Mouse (Mus musculus): ENCODE measurements around the gene Sgms1. TPM values are rescaled to one million over a fixed set of nuclear protein-coding genes. Genes with fewer than 3 reads are reported as not detected.
A peak's percentile ranks its signal among the peaks of the same experiment; 100 is the strongest.

The Sgms1 gene
- total and polyA plus RNA-seq, 2 experiments from 2014 or later: 21.3 to 28.4 TPM

DNA sequence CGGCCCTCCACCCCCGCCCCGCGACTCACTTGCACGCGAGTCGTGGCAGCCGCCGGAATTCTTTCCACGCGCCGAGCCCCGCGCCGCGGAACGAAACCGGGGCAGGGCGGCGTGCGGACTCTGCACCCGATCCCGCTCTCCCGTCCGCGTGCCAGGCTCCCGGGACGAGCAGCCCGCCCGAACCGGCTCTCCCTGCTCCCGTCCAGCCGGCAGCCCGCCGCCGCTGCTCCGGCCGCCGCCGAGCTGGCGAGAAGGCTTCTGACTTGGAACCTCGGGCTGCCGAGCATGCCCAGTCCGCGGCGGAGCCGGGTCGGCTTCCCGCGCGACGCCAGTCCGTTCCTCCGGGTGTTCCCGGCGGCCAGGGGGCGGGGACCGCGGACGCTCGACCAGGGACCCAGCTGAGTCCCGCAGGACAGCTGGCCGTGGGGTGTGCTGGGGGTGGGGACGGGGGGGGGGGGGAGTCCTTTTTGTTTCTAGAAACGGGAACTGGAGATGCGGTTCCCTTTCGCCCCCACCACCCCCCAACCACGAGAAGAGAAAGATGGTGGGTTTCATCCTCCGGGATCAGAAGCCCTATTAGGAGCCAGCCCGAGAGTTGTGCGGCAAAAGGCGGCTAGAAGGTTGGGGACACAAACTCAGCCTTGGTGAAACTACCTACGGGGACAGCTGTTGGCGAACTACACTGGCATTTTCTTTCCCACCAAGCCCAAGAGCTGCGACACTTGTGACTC, 1.2 kb downstream of the Sgms1 start:
- Histone ChIP-seq H3K4me3 (ENCODE audit: low read depth, low read length) (peak overlapping the region; percentile 84), H3K27me3 (ENCODE audit: insufficient read depth, low read length) (no peaks in the 10 kb centered on the region), H3K36me3 (ENCODE audit: insufficient read depth, low read length) (no peaks in the 10 kb centered on the region), H3K4me1 (ENCODE audit: insufficient read depth, low read length) (no peaks in the 10 kb centered on the region; the same call in 1 of the 2 replicates), H3K27ac (ENCODE audit: low read depth, low read length) (peak overlapping the region; percentile 93), H3K4me2 (ENCODE audit: low read depth, low read length, poor library complexity, severe bottlenecking) (peak overlapping the region; percentile 88), H3K9me3 (ENCODE audit: low read length) (no peaks in the 10 kb centered on the region), H3K9ac (replicated peaks; ENCODE audit: low read length, poor library complexity, severe bottlenecking) (peak overlapping the region; percentile 94)
- TF ChIP-seq CTCF (IDR thresholded peaks at IDR 0.05): 0 out of 2 replicates have a peak, but pooled peaks have one; percentile 0
- WGBS: under 1% methylated on average over 69 of the region's 75 CpGs
- DNase-seq (ENCODE audit: low spot score) (peak; percentile 92), ATAC-seq (ENCODE audit: low FRiP score) (peak; percentile 91)

GRCm38 (mm10) chr19:32387403-32388190, 1.9 kb downstream of the Sgms1 start:
- H3K4me3 ChIP-seq (ENCODE audit: low read depth, low read length): peak overlapping the region; percentile 84
- no peaks in the 10 kb centered on the region for H3K9me3 ChIP-seq (ENCODE audit: low read length)
- DNase-seq (ENCODE audit: low spot score) (peak; percentile 52), ATAC-seq (ENCODE audit: low FRiP score) (peak; percentile 42)
- peak overlapping the region; percentile 94 for H3K9ac ChIP-seq (replicated peaks; ENCODE audit: low read length, poor library complexity, severe bottlenecking)
- peak overlapping the region; percentile 93 for H3K27ac ChIP-seq (ENCODE audit: low read depth, low read length)
- H3K27me3 ChIP-seq (ENCODE audit: insufficient read depth, low read length): no peaks in the 10 kb centered on the region
- H3K4me1 ChIP-seq (ENCODE audit: insufficient read depth, low read length): no peaks in the 10 kb centered on the region; the same call in 1 of the 2 replicates
- no peaks in the 10 kb centered on the region for H3K36me3 ChIP-seq (ENCODE audit: insufficient read depth, low read length)
- WGBS: under 1% methylated on average over 53 of the region's 74 CpGs
- TF ChIP-seq CTCF (IDR thresholded peaks at IDR 0.05): peak; percentile 46
- peak overlapping the region; percentile 88 for H3K4me2 ChIP-seq (ENCODE audit: low read depth, low read length, poor library complexity, severe bottlenecking)

GRCm38 (mm10) chr19:32386556-32387402, 2.7 kb downstream of the Sgms1 start:
- H3K4me3 ChIP-seq (ENCODE audit: low read depth, low read length): peak overlapping the region; percentile 84
- peak overlapping the region; percentile 94 for H3K9ac ChIP-seq (replicated peaks; ENCODE audit: low read length, poor library complexity, severe bottlenecking)
- peak overlapping the region; percentile 88 for H3K4me2 ChIP-seq (ENCODE audit: low read depth, low read length, poor library complexity, severe bottlenecking)
- TF ChIP-seq CTCF (IDR thresholded peaks at IDR 0.05): no peak
- WGBS: 19% methylated on average over 19 of the region's 19 CpGs
- DNase-seq (ENCODE audit: low spot score) (peak; percentile 61), ATAC-seq (ENCODE audit: low FRiP score) (no peak)
- no peaks in the 10 kb centered on the region for H3K36me3 ChIP-seq (ENCODE audit: insufficient read depth, low read length)
- H3K9me3 ChIP-seq (ENCODE audit: low read length): no peaks in the 10 kb centered on the region
- peak overlapping the region; percentile 93; the same call in 1 of the 2 replicates for H3K27ac ChIP-seq (ENCODE audit: low read depth, low read length)
- no peaks in the 10 kb centered on the region; the same call in 1 of the 2 replicates for H3K4me1 ChIP-seq (ENCODE audit: insufficient read depth, low read length)
- H3K27me3 ChIP-seq (ENCODE audit: insufficient read depth, low read length): no peaks in the 10 kb centered on the region

DNA sequence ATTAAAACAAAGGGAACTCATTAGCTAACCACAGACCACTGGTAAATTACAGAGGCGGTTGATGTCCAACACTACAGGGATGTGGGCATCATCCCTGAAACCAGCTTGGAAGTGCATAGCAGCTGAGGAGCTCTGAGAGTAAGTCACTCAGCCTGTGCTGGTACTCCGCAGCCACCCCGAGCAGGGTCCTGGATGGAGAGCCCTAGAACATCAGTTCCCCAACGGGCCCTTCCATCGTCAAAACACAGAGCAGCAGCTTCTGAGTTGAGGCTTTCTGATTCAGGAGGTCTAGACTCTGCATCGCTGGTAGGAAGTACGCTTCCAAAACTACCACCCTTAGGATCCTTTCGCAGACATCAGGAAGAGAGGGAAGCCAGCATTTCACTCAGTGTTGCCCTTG, 5.8 kb downstream of the Sgms1 start:
- no peaks in the 10 kb centered on the region for H3K36me3 ChIP-seq (ENCODE audit: insufficient read depth, low read length)
- 95% methylated on average over 8 of the region's 8 CpGs for WGBS
- H3K4me2 ChIP-seq (ENCODE audit: low read depth, low read length, poor library complexity, severe bottlenecking): no peak overlapping the region
- DNase-seq (ENCODE audit: low spot score): no peak
- H3K4me3 ChIP-seq (ENCODE audit: low read depth, low read length): no peak overlapping the region
- H3K27me3 ChIP-seq (ENCODE audit: insufficient read depth, low read length): no peaks in the 10 kb centered on the region
- no peak for ATAC-seq (ENCODE audit: low FRiP score)
- H3K9ac ChIP-seq (replicated peaks; ENCODE audit: low read length, poor library complexity, severe bottlenecking): no peak overlapping the region
- no peak for TF ChIP-seq CTCF (IDR thresholded peaks at IDR 0.05)
- no peak overlapping the region for H3K27ac ChIP-seq (ENCODE audit: low read depth, low read length)
- H3K9me3 ChIP-seq (ENCODE audit: low read length): no peaks in the 10 kb centered on the region
- H3K4me1 ChIP-seq (ENCODE audit: insufficient read depth, low read length): no peaks in the 10 kb centered on the region; the same call in 1 of the 2 replicates

GRCm38 (mm10) chr19:32381511-32381961, 8.0 kb downstream of the Sgms1 start:
- Histone ChIP-seq H3K27me3 (ENCODE audit: insufficient read depth, low read length) (no peaks in the 10 kb centered on the region), H3K27ac (ENCODE audit: low read depth, low read length) (no peak overlapping the region), H3K4me1 (ENCODE audit: insufficient read depth, low read length) (no peaks in the 10 kb centered on the region; the same call in 1 of the 2 replicates), H3K4me2 (ENCODE audit: low read depth, low read length, poor library complexity, severe bottlenecking) (no peak overlapping the region), H3K36me3 (ENCODE audit: insufficient read depth, low read length) (no peaks in the 10 kb centered on the region), H3K9ac (replicated peaks; ENCODE audit: low read length, poor library complexity, severe bottlenecking) (no peak overlapping the region), H3K9me3 (ENCODE audit: low read length) (no peaks in the 10 kb centered on the region), H3K4me3 (ENCODE audit: low read depth, low read length) (no peak overlapping the region)
- ATAC-seq (ENCODE audit: low FRiP score) (no peak), DNase-seq (ENCODE audit: low spot score) (peak; percentile 58)
- TF ChIP-seq CTCF (IDR thresholded peaks at IDR 0.05): no peak
- WGBS: 74% methylated on average over 3 of the region's 3 CpGs

All from midbrain, postnatal 0 days (tissue).